Mouse (Mus musculus) lung, adult 18-20 months (tissue): ENCODE results near the gene Fam53b.

Experiments used
- DNase-seq, 2 experiments: peaks; one replicate each; pipeline ENCODE4 v3.0.0; 2022; ENCODE audit warnings: mixed read lengths in 2 of 2

Fam53b gene

DNA sequence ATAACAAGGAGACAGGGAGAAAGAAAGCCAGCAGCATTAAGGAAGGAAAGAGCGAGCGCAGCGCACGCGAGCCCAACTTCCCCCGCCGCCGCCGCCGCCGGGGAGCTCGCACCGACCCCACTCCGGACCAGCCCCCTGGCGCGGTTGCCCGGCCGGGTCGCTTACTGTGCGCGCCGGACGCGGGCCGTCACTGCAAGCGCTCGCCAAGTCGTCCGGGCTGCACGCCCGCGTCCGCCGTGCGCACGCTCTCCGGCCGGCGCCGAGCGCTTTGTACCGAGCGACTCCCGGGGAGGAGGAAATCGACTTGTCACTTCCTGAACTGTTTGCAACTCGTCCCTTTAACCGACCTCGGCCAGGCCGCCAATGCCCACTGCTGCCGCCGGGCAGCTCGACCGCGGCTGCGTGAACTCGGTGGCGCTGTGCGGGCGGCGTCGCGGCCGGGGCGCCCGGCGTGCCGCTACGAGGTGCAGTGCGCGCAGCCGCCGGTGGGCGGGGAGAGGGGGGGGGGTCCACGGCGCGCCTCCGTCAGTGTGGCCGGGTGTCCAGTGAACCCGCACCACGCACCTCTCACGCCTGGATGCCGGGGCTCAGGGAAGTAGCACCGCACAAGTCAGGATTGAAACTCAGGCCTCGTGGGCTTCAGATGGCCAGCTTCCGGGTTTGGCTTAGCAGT lies at the start of gene Fam53b:
Fam53b (minus strand) TSS at position 471 of the 673 bp plus-strand sequence.
- peak; percentile 77 for DNase-seq

- peak; percentile 93 for DNase-seq
Observed at GRCm38 (mm10) chr7:132859042-132859958, 45.6 kb upstream of the Fam53b start, which contains the start of gene Abraxas2. TSS of gene Abraxas2 (plus strand) at chr7:132859225.

- DNase-seq = no peak
Observed at GRCm38 (mm10) chr7:132858043-132858608, 44.4 kb upstream of the Fam53b start.

DNA sequence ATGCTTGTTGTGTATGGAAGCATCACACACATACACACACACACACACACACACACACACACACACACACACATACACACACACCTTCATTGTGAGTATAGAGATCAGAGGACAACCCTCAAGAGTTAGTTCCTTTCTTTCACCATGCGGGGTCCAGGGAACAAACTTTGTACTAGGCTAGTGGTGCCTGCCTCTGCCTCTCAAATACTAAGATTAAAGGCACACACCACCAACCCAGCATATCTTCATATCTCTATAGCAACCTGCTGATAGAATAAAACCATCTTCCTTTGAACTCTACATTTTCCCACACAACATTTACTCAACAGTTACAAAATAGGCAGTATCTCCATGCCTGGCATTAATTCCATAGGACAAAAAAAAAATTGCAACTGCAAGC lies 42.4 kb upstream of the Fam53b start:
- DNase-seq = no peak

DNA sequence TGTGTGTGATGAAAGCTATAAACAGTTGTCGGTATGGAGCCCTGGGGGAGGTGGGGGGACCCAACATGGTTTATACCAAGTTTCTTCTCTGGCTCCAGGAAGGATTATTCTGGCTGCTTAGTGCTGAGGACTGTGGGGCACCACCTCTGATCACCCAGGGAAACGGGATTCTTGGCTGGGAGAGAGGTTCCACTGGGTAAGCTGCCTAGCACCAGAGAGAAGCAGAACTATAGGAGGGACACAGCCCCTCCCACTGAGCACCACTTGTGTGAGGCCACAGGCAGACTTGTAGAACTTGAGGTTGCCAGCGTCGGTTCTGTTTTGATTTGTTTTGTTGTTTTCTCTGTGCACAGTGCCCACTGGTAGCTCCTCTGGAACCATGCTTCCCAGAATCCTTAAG lies 40.3 kb upstream of the Fam53b start:
- peak; percentile 10 to 54 for DNase-seq

- DNase-seq = no peak
Observed at GRCm38 (mm10) chr7:132853361-132853760, 39.7 kb upstream of the Fam53b start.

DNA sequence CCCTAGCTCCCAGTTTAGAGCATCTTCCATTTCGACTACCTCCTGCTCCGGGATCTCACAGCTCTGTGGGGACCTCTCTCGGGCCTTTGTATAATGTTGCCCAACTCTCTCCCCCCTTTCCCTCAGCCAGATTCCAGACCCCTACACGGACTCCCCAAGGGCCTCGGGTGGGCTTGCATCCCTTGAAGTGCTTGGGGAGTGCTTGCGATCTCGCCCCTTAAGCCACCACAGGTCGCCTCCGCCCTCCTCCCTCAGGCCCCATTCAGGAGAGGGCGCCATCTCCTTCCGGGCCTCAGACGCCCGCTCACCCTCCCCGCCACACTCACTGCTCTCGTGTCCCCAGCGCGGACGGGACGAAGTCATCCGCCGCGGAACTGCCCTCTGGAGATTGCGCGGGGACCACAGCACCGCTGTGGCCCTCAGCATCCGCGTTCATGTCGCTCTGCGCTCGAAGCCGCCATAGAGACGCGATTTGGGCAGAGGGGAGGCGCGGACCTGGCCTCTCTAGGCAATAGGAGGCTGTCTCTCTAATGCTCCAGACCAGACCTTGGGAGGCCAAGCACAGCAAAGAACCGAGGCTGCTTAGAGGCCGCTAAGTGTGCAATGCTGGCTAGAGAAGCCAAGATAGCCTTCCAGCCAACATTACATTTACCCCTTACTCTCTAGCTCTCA lies 38.6 kb upstream of the Fam53b start, which contains the start of gene Eef1akmt2:
Eef1akmt2 (minus strand) TSS at position 501 of the 672 bp plus-strand sequence.
- peak; percentile 78 to 85 for DNase-seq

DNA sequence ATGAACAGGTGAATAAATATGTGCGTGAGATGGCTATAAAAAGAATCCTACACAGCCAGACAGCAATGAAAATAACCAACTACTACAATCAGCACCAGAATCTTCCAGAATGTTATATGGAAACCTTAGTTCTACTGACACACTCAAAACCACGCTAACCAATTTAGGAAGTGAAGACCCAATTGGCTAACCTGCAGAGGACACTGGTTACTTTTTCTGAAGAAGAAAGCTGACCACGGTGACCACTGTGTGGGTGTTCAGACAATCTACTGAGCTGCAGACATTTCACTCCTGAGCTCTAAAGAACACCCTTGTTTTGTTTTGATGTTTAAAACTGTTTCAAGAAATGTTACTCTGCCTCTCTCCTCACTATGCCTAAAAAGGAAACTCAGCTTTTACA lies 29.5 kb upstream of the Fam53b start:
- peak in 1 of 2 experiments; percentile 7 for DNase-seq

DNA sequence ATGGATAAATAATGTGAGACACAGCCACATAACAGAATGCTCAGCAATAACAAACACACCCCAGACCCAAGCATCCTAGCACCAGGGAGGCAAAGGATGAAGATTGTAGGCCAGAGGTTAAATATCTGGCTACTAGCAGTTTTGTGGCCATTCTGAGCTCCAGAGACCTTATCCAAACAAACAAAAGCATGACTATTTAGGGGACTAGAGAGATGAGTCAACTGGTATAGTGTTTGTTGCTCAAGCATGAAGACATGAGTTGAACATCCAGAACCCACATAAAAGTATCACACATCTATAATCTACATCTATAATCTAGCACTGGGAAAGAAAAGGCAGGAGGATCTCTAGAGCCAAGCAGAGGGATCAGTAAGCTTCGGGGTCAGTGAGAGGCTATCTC lies 28.8 kb upstream of the Fam53b start:
- DNase-seq = no peak

- no peak for DNase-seq
Observed at GRCm38 (mm10) chr7:132841287-132841686, 27.6 kb upstream of the Fam53b start.

DNA sequence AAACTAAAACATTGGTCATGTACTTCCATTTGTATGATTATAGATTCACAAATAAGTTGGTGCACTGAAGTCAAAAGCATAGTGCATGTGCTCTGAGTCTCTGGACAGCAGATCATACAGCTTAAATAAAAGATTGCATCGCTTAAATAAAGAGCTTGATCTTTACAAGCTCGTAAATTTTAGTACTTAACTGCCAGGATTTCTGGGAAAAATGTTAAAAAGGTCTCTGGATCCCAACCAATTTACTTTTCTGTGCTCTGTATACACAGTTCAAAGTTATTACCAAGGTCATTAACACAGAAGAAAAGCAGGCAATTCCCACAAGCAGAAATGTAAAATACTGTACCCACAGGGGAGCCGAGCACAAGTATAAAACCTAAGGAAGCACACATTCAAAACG lies 17.3 kb upstream of the Fam53b start:
- DNase-seq = no peak

- DNase-seq = no peak
Observed at GRCm38 (mm10) chr7:132824346-132825022, 10.8 kb upstream of the Fam53b start.

GRCm38 (mm10) chr7:132823832-132824231 lies 10.1 kb upstream of the Fam53b start:
- no peak for DNase-seq

GRCm38 (mm10) chr7:132820692-132821091 lies 7.0 kb upstream of the Fam53b start:
- DNase-seq = no peak

DNA sequence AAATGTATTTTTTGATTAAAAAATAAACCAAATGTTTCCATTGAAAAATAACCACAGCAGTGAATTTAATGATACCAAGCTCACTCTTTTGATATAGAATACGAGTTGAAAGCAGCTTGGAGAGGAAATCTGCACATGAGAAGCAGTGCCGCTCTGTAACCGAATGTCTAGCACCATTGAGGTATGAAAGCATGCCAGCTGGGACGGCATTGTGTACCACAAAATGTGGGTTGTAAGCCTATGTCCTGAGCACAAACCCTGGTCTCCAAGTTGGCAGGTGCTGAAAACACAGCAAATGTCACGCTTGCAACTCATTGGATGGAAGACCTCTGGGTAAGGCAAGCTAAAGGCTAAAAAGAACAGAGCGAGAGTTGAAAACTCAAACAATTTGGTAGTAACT lies 3.4 kb upstream of the Fam53b start:
- no peak for DNase-seq

DNA sequence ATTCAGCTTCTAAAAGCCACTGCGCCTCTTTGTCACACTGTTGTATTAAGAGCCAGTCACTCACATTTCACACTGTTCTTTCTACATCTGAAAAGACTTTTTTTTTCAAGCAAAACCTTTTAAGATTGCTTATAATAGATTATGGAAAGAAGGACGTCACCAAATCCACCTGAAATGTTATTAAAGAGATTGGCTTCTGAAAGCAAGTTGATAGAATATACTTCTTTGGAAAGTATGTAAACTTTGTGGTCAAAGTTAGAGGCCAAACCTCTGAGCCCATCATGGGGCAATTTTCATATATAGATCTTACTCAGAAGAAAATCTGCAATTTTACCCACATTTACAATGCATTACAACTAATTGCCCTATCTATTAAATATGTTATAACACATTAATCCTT lies 2.8 kb upstream of the Fam53b start:
- no peak for DNase-seq

DNA sequence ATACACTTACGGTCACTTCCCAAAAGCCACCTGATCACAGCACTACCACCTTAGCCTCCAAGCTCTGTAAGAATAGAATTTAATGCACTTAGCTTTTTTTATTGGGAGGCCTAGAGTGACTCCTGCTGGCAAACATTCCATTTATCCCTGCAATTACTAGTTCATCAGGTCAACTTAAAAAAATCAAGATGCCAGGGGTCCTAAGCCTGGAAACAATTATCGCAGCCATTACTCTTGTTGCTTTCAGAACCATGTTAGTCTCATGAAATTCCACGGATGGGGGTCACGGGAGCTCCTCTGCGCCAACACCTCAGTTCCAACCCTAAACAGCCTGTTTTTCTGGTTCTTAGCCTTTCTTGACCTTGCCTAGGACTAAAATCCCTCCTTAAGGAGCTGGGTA lies 1.4 kb upstream of the Fam53b start:
- DNase-seq = no peak

GRCm38 (mm10) chr7:132814089-132814450 lies 384 bp upstream of the Fam53b start:
- peak; percentile 60 to 80 for DNase-seq

DNA sequence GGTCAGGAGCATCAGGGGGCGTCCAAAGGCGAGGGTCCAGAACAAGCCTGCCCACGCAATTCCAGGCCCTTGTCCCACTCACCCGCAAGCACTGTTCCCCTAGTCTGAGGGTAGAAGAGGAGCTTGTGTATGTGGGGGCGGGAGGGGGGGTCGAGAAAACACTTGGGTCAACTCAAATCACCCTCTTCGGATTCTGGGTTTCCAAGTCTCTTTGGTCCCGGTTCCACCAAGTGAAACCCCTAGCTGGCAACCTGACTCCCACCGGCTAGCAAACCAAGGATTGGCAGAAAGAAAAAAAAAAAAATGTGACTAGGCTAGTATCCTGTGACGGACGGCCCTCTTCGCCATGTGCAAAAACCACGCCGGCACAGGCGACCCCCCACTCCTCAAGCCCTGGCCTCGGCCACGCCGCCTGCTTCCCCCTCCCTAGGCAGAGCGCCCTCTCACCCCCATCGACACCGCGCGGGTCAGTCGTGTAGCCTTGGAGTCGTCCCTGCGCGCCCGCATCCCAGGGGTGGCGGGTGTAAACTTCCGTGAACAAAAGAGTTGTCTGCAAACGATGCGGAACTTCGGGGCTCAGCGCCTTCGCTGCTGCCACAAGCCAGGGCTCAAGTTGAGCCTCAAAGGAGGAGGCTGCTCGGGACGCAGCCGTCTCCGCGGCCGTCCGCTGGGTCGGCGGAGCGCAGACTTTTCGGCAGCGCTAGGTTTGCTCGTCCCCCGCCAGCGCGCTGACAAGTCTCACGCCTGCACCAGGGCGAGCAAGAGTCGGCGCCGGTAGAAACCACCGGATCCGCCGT lies 869 bp downstream of the Fam53b start:
- peak; percentile 61 to 66 for DNase-seq

DNA sequence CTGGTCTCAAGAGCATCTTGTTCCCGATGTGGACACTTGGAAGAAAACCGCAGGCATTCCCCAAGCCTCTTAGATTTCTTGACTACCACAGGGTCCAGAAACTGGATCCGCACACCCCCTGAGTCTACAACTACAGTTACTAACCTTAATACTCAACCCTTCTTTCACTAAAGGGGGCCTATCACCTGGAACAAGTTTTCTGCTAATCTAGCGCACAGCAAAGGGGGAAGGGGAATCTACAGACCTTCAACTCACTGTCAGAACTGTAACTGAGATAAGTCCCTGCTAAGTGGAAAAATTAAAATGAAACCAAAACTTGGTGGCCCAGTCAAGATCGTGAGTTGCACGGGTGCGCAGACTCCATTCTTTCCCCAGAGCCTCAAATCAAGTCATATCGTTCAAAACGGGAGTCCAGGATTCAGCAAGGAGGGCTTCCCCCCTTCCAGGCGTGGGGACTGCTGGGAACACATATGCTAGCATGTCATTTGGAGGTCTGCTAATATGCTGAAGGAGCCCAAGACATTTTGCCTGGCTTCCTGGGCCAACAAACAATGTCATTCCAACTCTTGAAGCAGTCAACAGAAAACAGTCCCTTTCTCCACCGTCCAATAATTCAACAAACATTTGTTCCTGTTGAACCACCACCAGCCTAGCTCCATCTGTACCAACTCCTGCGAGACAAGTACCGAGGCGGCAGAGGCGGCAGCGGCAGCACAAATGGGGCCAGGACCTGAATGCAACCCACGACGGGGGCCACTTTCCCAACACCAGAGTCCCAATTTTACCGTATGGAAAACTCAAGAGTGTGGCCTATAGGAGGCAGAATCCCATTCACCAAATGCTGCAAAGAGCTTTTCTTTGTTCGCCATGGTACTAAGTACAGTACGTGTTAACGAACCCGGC lies 1.7 kb downstream of the Fam53b start:
- peak; percentile 69 to 74 for DNase-seq
